Mouse (Mus musculus): ENCODE measurements around the gene Cdk19. TPM values are rescaled to one million over a fixed set of nuclear protein-coding genes. Genes with fewer than 3 reads are reported as not detected.

Gene Cdk19
- total and polyA plus RNA-seq, 3 experiments: 2.8 to 8.2 TPM; not detected in 1

- H3K4me3 ChIP-seq (ENCODE audit: control insufficient read depth in 1 of 2, insufficient read depth in 1 of 2, low read depth in 2 of 2, low read length in 2 of 2): no peak overlapping the region
- no peaks in the 10 kb centered on the region for H3K4me1 ChIP-seq (ENCODE audit: control insufficient read depth in 1 of 2, insufficient read depth in 2 of 2, low read length in 2 of 2)
- no peak overlapping the region for H3K9ac ChIP-seq (ENCODE audit: control insufficient read depth, low read depth, low read length, poor library complexity, severe bottlenecking)
- TF ChIP-seq SIN3A (IDR thresholded peaks at IDR 0.05; ENCODE audit: low read length): no peak
- no peak overlapping the region for H3K27ac ChIP-seq (ENCODE audit: control insufficient read depth, low read depth, low read length)
- H3K9me3 ChIP-seq (replicated peaks; ENCODE audit: insufficient read depth, low read length): no peaks in the 10 kb centered on the region
- H3K36me3 ChIP-seq (ENCODE audit: control insufficient read depth in 1 of 2, insufficient read depth in 2 of 2, low read length in 2 of 2): no peaks in the 10 kb centered on the region
- H3K79me2 ChIP-seq (ENCODE audit: control insufficient read depth, insufficient read depth, low read length, poor library complexity): no peaks in the 10 kb centered on the region
- no peak for DNase-seq (ENCODE audit: low read depth, low spot score)
- H3K27me3 ChIP-seq (ENCODE audit: control insufficient read depth in 1 of 2, insufficient read depth in 2 of 2, low read length in 2 of 2): no peaks in the 10 kb centered on the region
Measured at GRCm38 (mm10) chr10:40425243-40426095, 86.1 kb downstream of the Cdk19 start.

GRCm38 (mm10) chr10:40426096-40426450 lies 86.7 kb downstream of the Cdk19 start:
- H3K27me3 ChIP-seq (ENCODE audit: control insufficient read depth in 1 of 2, insufficient read depth in 2 of 2, low read length in 2 of 2): no peaks in the 10 kb centered on the region
- no peaks in the 10 kb centered on the region for H3K4me1 ChIP-seq (ENCODE audit: control insufficient read depth in 1 of 2, insufficient read depth in 2 of 2, low read length in 2 of 2)
- DNase-seq (ENCODE audit: low read depth, low spot score): no peak
- TF ChIP-seq MAFK (IDR thresholded peaks at IDR 0.05; ENCODE audit: borderline replicate concordance, low read depth, low read length) (no peak), UBTF (IDR thresholded peaks at IDR 0.05; ENCODE audit: borderline replicate concordance, insufficient read depth, low read depth, low read length) (no peak), USF2 (IDR thresholded peaks at IDR 0.05; ENCODE audit: borderline replicate concordance in 1 of 2, insufficient read depth in 1 of 2, low read depth in 1 of 2, low read length in 2 of 2) (no peak), RCOR1 (IDR thresholded peaks at IDR 0.05; ENCODE audit: low read depth, low read length) (no peak), ZMIZ1 (IDR thresholded peaks at IDR 0.05; ENCODE audit: low read depth, low read length) (no peak), MEF2A (IDR thresholded peaks at IDR 0.05; ENCODE audit: extremely low read depth, insufficient replicate concordance, low read depth, low read length, poor library complexity, severe bottlenecking) (no peak), MAZ (IDR thresholded peaks at IDR 0.05; ENCODE audit: low read depth, low read length) (no peak), GATA1 (IDR thresholded peaks at IDR 0.05; ENCODE audit: low read depth, low read length) (no peak), ELF1 (IDR thresholded peaks at IDR 0.05; ENCODE audit: low read depth, low read length) (no peak), HCFC1 (IDR thresholded peaks at IDR 0.05; ENCODE audit: low read depth, low read length) (no peak), EP300 (IDR thresholded peaks at IDR 0.05; ENCODE audit: low read depth in 1 of 2, low read length in 2 of 2) (no peak), USF1 (IDR thresholded peaks at IDR 0.05; ENCODE audit: low read depth, low read length) (no peak), RAD21 (IDR thresholded peaks at IDR 0.05; ENCODE audit: low read depth, low read length) (no peak), TAL1 (IDR thresholded peaks at IDR 0.05; ENCODE audit: low read length) (no peak)
- H3K79me2 ChIP-seq (ENCODE audit: control insufficient read depth, insufficient read depth, low read length, poor library complexity): no peaks in the 10 kb centered on the region
- no peak overlapping the region for H3K27ac ChIP-seq (ENCODE audit: control insufficient read depth, low read depth, low read length)
- H3K36me3 ChIP-seq (ENCODE audit: control insufficient read depth in 1 of 2, insufficient read depth in 2 of 2, low read length in 2 of 2): no peaks in the 10 kb centered on the region
- no peaks in the 10 kb centered on the region for H3K9me3 ChIP-seq (replicated peaks; ENCODE audit: insufficient read depth, low read length)
- H3K9ac ChIP-seq (ENCODE audit: control insufficient read depth, low read depth, low read length, poor library complexity, severe bottlenecking): no peak overlapping the region
- H3K4me3 ChIP-seq (ENCODE audit: control insufficient read depth in 1 of 2, insufficient read depth in 1 of 2, low read depth in 2 of 2, low read length in 2 of 2): no peak overlapping the region
